Mouse (Mus musculus): ENCODE measurements around the gene Gm8265.
"Not testable (repeated sequence)": the region's sequence is repeated elsewhere in the genome, so short reads cannot be mapped to it uniquely, and the experiment has no call there.

Gm8265 gene

GRCm38 (mm10) chr14:5632928-5633327, at the start of gene Gm8265:
Gene Gm8265, minus strand, starts transcription at chr14:5633028.
- not testable (repeated sequence) for DNase-seq
